Mouse (Mus musculus) adrenal gland, postnatal 36 days (tissue): ENCODE measurements around the gene Clvs2. TPM values are rescaled to one million over a fixed set of nuclear protein-coding genes. Genes with fewer than 3 reads are reported as not detected.

Experiments
- DNase-seq, 2 experiments: peaks; one replicate each; pipeline ENCODE4 v3.0.0; 2021; ENCODE audit warnings: mixed read lengths in 1 of 2
- long read RNA-seq, 2 experiments: library from polyadenylated mRNA; stranded (forward); transcript quantifications; one replicate each; pipeline ENCODE4 v2.0.0; 2021; ENCODE audit warnings: borderline sequencing depth in 2 of 2
- total RNA-seq, 2 experiments: library from RNA; stranded (reverse); gene quantifications; 2 replicates each; pipeline ENCODE4 v1.2.3; 2021

The Clvs2 gene
- total RNA-seq = under 1 TPM in 1 of 2 experiments, not detected in 1; 0.30 TPM
- long read RNA-seq, experiment 1 = 0 reads
- long read RNA-seq, experiment 2 = 0 reads

- peak; percentile 1 to 4 for DNase-seq
Measured at GRCm38 (mm10) chr10:33624131-33624879, at the start of gene Clvs2. Clvs2 (minus strand) TSS chr10:33624769.

GRCm38 (mm10) chr10:33653142-33653541 lies 28.6 kb upstream of the Clvs2 start:
- peak; percentile 80 to 83 for DNase-seq

- DNase-seq = no peak
Measured at GRCm38 (mm10) chr10:33623577-33623991, 985 bp downstream of the Clvs2 start.

GRCm38 (mm10) chr10:33622700-33623099 lies 1.9 kb downstream of the Clvs2 start:
- DNase-seq = no peak

GRCm38 (mm10) chr10:33616207-33616606 lies 8.4 kb downstream of the Clvs2 start:
- no peak for DNase-seq

- DNase-seq = no peak
Measured at GRCm38 (mm10) chr10:33613197-33613596, 11.4 kb downstream of the Clvs2 start.

- no peak for DNase-seq
Measured at GRCm38 (mm10) chr10:33592732-33593131, 31.8 kb downstream of the Clvs2 start.

GRCm38 (mm10) chr10:33588800-33589199 lies 35.8 kb downstream of the Clvs2 start:
- DNase-seq = no peak

GRCm38 (mm10) chr10:33587118-33587517 lies 37.5 kb downstream of the Clvs2 start:
- no peak for DNase-seq

GRCm38 (mm10) chr10:33558081-33558480 lies 66.5 kb downstream of the Clvs2 start:
- peak; percentile 33 to 47 for DNase-seq

GRCm38 (mm10) chr10:33540331-33540730 lies 84.2 kb downstream of the Clvs2 start:
- no peak for DNase-seq

Other genes starting within 250 kb of the Clvs2 start
- gene Sult3a2, start 161.9 kb upstream of the Clvs2 start, total RNA-seq = not detected
- not detected for gene Sult3a1, start 233.0 kb upstream of the Clvs2 start, total RNA-seq